Mouse (Mus musculus) lung, postnatal 14 days (tissue): ENCODE results near the gene Ppa1.

Source experiments
- DNase-seq: peaks from one replicate; pipeline ENCODE4 v3.0.0; 2021

Ppa1 gene

DNA sequence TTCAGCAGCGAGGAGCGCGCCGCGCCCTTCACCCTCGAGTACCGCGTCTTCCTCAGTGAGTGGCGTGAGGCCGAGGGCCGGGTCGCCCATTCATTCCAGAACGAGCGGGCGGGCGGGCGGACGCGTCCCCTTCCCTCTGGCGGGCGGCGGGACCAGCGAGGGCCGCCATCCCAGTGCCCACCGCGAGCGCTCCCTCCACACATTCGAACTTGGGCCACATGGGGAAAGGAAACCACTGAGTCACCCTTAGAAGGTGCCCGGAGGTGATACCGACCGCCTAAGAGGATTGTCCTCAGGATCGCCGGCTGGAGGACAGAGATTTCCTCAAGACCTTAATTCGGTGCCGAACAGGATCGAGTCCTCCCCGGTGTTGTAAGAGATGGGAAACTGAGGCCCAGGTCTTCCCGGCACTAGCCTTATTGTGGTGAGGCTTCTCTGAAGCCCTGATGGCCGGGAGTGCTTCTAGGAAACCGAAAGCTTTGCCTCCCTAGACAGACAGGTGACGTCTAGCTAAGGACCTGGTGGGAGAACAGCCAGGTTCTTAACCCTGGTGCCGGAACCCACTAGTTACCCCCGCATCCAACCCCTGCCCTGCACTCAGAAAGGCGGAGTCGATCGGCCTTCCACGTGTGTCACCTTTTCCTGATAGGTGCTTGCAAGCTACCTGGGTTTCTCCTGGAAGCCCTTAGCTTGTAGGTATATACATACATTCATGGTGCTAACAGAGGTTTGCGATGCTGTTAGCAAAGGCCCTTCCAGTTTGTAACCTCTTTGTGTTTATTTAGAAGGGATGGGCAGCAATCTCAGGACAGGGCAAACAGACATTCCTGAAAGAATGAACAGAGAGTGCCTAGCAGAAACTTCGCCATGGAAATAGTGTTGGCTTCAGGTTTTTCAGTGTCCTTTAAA lies 639 bp downstream of the Ppa1 start:
- DNase-seq = no peak

DNA sequence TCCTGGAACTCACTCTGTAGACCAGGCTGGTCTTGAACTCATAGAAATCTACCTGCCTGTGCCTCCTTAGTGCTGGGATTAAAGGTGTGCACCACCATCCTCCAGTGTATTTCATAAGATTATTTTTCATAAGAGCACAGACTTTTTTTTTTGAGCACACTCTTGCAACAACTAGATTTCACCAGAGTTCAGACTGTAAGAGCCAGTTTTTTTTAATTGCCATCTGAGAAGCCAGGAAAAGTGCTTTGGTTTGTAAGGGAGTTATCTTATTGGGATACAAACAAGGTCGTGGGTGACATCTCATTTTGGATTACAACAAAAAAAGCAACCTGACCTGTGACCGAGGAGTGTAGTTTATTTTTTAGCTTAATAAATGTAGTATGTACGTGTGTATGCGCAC lies 5.8 kb downstream of the Ppa1 start:
- no peak for DNase-seq

DNA sequence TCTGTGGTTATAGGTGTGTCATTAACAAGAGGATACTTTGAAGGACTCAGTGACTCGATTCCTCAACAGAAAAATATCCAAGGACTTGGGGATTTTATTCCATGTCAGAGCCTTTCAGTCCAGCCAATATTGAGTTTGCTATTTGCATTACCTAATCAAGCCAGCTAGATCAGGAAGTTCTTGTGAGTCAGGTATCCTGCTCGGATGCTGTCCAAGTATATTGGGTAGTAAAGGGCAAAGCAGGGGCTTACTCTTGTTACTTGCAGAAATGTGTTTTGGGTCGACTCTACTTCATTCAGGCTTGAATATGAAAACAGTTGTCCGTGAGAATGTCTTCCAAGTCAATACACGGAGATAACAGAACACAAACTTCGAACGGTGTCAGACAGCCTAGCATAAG lies 6.3 kb downstream of the Ppa1 start:
- DNase-seq = no peak

DNA sequence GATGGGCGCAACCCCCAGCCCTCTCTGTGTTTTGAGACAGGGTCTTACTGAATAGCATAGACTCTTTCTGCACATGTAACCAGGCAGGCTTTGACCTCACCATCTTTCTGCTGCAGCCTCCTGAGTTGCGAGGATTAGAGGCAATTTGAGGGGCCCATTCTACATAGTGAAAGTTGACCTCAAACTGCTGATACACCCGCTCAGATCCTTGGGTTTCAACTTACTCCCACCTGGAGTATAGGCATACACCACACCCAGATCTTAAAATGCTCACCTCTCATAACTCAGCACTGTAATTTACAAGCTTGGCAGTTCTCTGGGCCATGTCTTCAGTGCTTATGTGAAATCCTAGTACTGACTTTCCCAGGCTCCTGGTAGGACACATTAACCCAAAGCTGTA lies 6.8 kb downstream of the Ppa1 start:
- no peak for DNase-seq

DNA sequence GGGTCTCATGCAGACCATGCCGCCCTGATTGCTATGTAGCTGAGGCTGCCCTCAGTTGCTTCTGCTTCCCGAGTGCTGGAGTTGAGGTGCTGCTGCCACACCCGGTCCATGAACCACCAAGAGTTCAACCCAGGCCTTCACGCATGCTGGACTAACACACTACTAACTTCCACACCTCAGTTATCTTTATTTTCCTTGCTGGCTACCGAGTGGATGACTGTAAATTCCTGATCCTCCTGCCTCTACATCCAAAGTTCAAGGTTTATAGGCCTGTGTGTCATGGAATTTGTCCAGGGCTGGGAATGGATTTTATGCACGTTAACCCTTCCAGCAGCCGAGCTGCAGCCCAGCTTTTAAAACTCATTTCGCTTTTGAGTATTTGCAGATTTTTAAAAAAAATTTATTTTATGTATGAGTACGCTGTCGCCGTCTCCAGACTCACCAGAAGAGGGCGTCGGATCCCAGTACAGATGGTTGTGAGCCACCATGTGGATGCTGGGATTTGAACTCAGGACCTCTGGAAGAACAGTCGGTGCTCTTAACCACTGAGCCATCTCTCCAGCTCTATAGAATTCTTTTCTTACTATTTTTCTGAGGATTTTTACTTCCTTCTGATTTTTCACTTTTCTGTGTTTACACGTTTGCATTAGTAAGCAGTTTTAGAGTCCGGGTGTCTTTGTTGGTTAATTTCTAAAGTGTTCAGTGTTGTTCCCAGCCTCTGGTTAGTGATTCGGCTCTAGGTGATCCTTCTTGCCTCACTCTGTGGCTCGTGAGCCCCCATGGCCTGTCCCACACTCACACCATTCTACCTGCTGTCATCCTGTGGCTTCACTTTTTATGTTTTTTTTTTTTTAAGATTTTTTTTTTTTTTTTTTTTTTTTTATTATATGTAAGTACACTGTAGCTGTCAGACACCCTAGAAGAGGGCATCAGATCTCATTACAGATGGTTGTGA lies 8.9 kb downstream of the Ppa1 start:
- DNase-seq = no peak

DNA sequence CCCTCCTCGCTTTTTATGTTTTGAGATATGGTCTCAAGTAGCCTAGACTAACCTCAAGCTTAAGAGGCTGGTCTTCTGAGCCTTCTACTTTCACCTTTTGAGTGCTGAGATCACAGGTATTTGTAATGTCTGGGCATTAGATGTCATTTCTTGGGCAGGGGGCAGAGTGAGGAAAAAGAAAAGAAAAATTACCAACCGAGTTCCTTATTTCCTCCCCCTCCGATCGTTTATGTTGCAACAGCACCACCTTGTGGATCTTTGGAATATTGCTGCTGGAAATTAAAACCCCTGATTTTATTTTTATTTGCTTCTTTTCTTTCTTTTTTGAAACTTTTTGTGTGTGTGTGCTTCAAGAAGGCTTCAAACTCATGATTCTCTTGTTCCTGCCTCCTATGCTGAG lies 9.6 kb downstream of the Ppa1 start:
- peak; percentile 57 for DNase-seq

DNA sequence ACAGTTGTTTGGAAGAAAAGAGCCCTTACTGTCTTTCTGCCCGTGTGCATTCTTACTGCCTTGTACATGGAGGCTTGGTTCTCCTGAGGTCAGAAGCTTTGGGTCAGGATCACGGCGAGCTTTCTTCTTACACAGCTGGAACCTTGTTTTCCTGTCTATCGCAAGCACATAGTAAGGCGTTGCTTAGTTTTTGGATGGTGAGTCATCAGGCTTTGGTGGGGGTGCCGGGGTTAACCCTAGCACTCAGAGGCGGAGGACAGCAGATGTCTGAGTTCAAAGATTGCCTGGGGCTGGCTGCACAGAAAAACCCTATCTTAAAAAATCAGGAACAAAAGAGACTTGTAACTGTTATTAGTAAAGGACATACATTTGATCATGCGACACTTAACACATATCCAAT lies 13.5 kb downstream of the Ppa1 start:
- DNase-seq = peak; percentile 12

DNA sequence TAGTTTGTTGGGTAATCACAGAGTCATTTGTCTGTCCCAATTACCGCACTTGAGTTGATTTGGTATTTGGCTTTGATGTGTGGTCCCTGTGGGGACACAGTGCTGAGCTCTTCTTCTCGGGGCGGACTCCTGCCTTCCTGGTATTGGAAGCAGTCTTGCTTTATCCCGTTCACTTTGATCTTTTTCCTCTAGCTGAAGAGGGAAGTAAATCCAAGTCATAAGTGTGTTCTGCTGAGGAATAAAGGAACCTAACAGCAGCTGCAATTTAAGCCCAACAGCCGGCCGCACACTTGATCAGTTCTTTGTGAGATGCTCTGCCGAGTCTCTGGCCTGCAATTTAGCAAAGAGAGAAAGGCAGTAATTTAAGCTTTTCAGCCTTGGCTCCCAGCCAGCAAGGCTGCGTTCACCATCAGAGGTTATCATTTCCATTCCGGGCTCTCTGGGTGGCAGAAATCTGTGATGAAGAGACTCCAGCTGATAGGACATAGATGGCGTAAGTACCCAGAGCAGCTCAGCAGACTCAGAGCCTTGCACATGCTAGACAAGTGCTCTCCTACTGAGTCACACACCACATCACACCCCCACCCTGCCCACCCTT lies 14.1 kb downstream of the Ppa1 start:
- no peak for DNase-seq

DNA sequence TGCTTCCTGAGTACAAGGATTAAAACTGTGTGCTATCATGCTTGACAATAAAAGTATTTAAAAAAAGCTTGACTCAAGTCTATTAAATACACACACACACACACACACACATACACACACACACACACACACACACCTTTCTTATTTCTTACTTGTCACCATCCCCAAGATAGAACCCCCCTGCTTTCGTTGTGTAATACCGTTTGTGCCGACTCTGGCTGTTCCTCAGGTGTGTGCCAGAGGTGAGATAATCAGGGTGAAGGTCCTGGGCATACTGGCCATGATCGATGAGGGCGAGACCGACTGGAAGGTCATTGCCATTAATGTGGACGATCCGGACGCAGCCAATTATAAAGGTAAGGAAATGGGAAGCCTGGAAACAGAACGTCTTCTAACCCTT lies 16.8 kb downstream of the Ppa1 start:
- no peak for DNase-seq

DNA sequence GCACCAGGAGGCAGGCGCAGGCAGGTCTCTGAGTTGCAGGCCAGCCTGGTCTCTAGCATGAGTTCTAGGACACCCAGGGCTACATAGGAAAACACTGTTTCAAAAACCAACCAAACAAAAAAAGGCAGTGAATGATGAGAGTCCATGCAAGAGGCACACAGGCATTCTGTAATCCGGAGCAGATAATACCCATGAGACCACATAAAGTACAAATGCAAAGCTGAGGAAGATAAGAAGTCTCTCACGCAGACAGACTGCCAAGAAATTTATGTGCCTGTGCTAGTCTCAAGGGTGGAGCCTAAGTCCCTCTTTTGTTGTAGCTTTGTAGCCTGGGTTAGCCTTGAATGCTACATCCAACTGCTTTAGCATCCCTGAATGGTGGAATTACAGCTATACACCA lies 17.3 kb downstream of the Ppa1 start:
- no peak for DNase-seq

DNA sequence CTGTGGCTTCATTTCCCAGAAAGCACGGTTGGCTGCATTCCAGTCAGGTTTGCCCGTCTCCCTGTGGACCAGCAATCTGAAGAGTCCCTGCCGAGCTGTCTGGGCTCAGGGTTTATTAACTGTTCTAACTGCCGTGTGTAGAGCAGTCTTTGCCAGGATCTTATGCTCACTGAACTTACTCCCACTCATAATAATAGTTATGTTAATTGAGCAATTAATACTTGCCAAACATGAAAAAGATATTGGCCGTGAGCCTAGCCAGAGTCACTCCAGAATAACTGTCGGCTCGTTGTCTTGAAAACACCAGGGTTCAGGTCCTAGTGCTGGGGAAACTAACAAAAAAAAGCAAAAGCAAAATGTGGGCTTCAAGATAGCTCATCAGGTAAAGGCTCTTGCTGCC lies 20.9 kb downstream of the Ppa1 start:
- no peak for DNase-seq

DNA sequence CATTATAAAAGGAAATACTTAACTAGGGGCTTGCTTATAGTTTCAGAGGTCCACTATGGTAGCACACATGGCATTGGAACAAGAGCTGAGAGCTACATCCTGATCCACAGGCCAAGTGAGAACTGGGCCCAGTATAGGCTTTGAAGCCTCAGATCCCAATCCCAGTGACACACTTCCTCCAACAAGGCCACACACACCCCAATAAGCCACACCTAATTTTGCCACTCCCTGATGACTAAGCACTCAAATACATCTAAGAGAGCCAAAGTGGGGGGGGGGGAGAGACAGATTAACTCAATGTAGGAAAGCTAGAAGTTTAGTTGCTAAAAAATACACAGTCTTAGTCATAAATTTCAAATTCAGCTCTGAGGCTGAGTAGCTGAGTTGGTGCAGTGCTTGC lies 21.5 kb downstream of the Ppa1 start:
- no peak for DNase-seq

DNA sequence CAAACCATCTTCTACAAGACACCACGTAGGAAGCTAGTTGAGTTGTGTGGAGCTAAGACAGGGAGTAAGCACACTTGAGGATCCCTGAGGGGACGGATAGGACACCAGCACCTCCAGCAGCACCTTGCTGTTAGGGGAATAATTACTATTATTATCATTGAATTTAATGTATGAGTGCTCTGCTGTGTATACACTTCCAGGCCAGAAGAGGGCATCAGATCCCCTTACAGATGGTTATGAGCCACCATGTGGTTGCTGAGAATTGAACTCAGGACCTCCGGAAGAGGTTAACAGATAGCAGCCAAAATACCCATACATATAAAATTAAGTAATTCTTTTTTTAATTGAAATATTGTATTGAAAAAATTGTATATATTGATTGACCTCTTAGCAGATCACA lies 22.4 kb downstream of the Ppa1 start:
- DNase-seq = no peak

DNA sequence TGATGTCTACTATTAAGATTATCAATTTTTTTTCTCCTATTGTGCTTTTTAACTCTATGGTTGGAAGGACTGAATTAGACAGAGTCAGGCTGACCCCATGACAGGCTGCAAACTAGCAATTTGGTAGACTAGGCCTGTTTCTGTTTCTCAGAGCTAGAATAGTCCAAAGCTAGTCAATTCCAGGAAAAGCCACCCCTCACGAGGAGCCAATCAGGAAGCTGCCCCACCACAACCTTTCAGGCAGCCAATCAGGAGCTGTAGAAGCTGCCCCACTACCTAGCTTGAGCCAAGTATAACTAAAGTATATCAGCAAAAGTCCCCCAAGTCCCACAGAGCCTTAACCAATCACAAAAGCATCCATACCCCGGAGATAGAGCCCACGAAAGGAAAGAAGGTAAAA lies 27.6 kb downstream of the Ppa1 start:
- DNase-seq = no peak

DNA sequence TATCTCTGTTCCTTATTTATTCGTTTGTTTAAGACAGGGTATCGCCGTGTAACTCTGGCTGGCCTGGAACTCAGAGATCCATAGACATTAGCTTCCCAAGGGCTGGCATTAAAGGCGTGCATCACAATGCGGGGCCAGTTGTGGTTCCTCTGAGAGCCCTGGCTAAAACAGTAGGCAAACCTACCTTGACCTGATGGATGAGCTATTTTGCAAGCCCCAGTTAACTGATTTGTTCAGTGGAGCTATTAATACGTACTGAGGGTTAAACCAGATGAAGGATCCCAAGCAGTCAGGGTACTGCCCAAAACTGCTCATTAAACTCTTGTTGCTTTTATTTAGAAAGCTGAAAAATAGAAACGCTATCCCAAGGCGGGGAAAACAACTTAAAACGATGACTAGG lies 31.2 kb downstream of the Ppa1 start:
- no peak for DNase-seq

DNA sequence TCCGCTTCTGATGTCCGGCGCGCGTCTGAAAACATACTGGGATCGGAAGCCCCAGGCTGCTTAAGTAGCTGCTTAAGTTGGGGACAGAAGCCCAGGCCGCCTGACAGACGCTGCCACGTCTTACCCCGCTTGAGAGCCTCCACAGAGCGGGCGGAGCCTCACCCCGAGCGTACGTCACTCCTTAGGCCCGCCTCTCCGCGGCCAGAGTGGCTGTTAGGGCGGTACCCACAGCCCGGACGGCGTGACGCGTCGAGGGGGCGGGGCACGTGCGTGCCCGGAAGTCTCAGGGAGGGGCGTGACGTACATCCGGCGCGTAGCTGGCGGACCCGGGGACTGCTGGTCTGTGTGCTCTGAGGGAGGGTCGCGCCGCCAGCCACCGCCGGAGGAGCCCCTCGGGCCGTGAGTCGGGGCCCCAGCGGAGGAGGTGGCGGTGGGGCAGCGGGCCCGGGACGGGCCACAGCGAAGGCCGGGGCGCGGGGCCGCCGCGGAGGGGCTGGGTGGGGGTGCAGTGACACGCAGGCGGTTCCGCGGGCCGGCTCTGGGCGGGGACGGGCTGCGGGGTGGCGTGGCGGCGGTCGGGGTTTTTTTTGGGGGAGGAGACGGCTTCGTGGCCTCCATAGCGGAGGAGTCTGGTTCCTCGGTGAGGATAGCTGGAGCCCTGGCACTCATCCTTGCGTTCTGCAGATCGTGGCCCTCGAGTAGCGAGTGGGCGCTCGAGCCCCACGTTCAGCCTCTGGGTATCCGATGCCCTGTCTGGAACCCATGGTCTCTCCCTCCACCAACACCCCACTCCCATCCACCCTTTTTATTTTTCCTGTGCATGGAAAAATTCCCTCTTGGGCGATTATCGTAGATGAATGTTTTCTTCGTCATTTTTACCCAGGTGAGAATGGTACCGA lies 31.9 kb downstream of the Ppa1 start, which contains the start of gene Sar1a:
Sar1a (plus strand) TSS at position 285 of the 899 bp plus-strand sequence.
- DNase-seq = peak; percentile 99

DNA sequence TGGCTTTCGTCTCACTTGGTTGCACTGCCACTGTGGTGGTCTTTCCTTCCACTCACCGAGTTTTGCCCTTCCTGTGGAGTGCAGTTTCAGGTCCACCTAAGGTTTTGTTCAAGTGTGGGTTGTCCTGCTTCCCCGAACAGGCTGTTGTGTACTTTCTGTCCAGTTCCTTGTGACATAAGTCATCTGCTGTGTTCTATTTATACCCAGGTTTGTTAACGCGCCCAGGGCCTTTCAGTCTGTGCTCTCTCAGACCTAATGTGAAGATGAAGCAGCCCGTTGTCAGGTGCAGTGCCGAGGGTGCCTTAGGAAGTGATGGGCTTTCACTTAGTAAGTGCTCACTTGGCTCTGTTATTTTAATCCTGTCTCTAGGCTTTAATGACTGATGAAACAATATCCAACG lies 41.1 kb downstream of the Ppa1 start:
- no peak for DNase-seq

DNA sequence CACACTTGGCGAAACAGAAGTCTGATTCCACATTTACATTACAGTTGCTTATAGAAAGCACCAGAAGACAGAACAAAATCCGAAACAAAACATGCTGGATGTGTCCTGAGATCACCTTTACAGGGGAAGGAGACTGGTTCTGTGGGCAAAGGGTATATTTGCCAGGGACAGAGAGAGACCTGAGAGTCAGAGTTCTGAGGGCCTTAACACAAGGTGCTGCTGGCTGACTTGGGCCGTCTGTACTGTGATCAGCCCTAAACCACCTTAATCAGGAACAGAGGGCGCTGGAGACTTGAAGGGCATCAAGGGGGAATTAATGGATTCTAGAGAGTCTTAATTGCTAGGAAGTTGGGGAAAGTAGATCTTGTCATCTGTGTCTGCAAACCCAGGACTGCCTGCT lies 45.2 kb downstream of the Ppa1 start:
- no peak for DNase-seq

DNA sequence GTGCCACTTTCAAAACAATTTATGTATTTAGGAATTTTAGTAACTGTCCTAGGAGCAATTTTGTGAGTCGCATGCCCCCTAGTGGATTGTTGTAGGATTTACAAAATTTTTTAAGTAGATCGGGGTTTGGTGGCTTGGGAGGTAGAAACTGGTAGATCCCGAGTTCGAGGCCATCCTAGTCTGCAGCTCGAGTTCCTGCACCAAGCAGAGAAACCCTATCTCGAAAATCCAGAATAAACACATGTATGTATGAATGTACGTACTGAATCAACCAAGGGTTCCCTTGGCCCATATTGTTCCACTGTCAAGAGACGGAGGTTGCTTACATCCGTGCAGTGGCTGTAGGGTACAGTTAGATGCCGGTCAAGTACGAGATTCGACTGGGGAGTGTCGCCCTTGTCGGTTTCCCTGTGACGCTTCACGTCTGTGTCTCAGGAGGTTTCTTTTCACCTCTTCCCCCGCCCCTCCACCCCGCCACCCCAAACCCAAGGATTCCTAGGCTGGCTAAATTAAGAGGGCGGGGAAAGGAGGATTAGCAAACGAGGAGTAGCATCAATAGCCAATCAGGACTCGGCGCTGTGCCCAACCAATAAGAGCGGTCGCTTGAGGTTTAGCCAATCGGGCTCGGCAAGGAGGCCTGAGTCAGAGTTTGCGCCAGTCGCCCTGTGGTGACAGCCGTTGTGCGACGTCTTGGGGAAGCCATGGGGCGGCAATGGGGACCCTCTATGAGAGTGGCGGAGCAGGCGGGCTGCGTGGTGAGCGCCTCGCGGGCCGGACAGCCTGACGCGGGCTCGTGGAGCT lies 46.7 kb downstream of the Ppa1 start, which contains the start of gene Tysnd1:
Tysnd1 (plus strand) TSS at position 645 of the 801 bp plus-strand sequence.
- peak; percentile 98 for DNase-seq

DNA sequence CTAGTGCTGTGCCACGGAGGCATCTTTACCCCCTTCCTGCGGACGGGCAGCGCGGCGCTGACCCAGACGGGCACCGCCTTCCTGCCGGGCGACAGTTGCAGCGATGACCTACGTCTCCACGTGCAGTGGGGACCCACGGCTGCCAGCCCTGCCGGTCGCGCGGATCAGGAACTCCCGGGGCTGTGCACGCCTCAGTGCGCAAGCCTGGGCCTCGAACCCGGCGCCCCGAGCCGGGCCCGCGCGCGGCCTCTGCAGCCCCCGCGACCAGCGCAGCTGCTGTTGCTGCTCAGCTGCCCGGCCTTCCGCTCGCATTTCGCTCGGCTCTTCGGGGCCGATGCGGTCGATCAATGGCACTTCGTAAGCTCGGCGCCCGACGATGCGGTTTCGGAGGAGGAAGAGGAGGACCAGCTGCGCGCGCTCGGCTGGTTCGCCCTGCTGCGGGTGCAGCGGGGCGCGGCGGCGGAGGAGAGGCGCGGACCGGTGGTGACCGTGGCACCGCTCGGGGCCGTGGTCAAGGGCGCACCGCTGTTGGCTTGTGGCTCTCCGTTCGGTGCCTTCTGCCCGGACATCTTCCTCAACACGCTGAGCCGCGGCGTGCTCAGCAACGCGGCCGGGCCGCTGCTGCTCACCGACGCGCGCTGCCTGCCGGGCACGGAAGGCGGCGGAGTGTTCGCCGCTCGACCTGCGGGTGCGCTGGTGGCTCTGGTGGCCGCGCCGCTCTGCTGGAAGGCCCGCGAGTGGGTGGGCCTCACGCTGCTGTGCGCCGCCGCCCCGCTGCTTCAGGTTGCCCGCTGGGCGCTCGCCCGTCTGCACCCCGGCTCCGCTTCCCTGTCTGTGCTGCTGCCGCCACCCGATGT lies 47.6 kb downstream of the Ppa1 start:
- no peak for DNase-seq

DNA sequence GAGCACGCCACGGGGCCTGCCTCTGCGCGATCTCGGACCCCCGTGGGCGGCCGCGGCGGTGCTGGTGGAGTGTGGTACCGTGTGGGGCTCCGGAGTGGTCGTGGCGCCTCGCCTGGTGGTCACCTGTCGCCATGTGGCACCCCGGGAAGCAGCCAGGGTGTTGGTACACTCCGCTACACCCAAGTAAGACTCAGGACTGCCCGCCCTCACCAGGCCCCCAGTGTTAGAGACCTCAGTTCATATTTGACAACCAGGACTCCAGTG lies 48.1 kb downstream of the Ppa1 start:
- no peak for DNase-seq
